Mouse (Mus musculus): ENCODE data around the gene Rbfox3.
"Not testable (repeated sequence)": the region's sequence is repeated elsewhere in the genome, so short reads cannot be mapped to it uniquely, and the experiment has no call there.

The Rbfox3 gene

DNA sequence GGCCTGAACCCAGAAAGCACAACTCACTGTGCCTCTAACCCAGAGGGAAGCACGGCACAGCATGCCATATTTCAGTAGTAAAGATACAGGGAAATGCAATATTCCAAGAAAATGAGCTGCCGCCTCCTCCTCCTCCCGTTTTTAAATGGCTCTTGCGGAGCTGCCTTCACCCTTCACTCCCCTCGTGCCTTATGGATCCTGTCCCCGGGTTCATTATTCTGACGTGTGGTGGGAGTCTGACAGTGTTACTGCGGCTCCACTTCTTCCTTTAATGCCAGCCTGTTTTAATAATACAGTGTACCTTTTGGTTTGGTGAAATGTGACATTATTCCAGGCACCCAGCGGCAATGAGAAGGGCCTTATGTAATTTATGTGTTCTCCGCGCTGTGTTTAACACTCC is 97.5 kb downstream of the Rbfox3 start:
- DNase-seq, result no peak

DNA sequence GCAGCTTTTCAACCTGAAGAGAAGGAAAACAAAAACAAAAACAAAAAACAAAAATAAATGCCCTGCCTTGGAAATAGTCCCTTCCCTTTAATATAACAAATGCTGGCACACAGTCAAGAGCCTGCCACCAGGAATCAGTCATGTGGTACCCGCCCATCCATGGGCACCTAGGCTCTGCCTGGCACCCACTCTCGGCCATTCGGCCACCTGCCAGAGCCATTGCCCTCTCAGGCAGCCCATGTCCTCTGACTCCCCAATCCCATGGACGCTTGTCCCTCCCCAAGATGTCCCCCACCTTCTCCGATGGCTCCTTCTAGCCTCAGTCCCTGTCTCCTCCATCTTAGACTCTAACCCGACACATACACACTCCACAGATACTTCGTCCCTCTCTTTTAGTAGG is 100.0 kb downstream of the Rbfox3 start:
- no peak for DNase-seq

DNA sequence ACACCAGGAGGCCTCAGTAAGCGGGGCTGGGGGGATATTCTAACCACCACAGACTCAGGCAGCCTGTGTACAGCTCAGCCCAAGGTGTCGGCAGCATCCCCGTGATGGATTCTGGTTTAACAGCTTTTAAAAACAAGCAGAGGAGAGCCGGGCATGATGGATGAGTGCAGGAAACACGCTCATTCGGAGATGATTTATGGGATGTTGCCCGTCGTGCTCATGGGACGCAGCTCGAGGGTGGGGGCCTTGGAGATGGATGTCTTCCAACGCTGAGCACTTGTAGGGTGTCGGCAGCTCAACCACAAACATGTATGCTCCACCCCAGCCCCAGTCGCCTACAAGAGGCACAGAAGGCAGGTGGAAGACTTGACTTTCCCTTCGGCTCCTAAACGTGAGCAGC is 103.9 kb downstream of the Rbfox3 start:
- DNase-seq, result no peak

DNA sequence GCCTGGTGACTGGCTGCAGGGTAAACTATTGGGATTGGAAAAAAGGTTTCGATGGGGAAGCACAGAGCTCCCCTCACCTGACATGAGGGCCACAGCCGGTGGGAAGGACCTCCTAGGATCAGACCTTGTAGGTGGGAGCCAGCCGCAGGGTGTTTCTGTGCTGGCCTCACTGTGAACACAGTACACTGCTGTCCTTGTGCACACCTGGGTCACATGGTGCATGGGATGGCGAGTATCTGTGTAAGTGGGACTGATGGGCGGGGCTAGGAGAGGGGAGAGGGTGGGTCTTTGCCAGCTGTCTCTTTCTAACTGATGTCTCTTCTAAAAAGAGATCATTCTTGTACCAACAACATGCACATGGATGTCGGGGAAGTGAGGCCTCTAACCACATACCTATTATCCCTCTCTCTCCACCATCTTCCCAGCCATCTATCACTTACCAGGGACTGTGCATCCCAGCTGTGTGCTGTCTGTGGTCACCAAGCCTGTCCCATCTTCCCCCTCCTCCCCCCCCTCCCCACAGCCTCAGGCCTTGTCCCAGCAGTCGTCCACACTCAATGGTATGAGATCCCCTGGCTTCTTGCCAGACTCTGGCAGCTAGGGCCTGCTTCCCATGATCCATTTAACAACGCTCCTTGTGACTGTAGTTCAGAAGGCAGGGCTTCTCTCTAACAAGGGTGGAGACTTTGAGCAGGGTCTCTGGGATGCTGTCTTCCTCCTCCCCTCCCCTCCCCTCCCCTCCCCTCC is 116.4 kb downstream of the Rbfox3 start:
- no peak for DNase-seq

DNA sequence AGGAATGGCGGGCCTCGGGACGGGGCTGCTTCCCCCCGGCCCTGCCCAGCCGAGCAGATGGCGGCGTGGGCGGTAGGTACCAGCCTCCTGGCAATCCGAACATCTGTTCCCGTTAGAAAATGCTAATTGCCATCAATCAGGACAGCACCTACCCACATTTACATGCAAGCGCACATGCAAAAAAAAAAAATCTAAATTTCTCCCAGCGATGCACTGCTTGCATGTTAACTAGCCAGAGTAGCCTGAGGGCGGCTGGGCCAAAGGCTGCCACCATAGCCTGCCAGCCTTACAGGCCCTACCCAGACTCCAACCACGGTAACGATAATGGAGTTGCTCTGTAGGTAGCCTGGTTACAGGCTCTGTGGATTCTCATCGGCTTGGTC is 117.8 kb downstream of the Rbfox3 start:
- DNase-seq, result no peak

DNA sequence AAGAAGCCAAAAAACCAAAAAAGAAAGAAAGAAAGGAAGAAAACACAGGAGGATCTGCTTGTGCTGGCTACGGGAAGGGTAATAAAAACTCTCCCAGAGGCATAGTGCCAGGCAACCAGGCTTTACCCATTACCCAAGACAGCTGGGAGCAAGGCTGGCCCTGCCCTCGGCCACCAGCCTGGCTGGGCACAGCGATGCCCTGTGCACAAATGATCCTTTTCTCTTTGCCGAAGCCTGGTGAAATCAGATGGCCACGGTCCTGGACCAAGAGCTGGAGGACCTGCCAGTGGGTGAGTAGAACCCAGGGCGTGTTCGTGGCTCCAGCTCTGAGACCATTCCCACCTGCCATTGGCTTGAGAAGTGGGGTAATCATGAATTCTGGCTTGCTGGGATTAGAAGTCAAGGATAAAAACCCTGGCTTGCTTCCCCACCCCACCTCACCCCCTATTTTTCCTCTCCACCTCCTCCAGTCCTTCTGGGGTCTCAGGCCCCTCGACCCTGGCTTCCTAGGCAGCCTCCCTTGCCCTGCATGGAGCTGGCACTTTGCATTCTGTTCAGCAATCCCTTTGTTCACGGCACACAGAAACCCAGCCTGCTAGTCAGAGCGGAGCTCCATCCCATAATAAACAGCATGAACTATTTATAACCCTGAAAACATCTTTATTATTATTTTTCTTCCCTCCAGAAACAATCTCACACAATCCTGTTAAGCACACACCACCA is 118.3 kb downstream of the Rbfox3 start:
- no peak for DNase-seq

DNA sequence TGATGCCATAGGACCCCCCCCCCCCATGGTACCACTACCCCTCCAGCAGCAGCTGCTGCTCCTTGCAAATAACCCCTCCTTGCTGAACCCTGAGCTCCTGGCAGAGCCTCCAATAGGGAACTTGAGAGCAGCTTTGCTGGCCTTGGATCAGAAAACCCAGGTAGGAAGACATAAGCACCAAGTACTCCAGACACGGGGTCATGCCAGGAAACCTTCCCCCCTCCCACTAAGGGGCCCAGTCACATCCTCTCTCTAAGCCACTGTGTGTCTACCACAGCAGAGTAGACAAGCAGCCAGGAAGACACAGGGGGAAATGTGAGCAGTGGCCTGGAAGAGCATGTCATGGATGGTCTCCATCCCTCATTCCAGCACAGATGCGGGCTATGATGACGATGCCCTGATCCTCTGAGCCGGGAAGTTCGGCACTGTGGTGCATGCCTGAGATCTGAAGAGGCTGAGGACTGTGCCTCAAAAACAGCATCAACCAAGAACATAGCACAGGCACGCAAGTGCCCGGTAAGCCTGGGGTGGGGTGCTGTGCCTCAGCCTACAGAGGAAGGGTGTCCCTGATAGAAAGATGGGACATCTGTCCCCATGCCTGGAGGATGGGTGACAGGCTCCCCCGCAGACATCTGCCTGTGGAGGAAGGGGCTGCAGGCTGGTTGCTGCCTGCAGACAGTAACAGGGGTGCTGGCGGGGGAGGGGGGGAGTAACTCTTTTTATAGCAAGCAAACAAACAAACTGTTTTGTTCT is 119.1 kb downstream of the Rbfox3 start:
- DNase-seq, result no peak

DNA sequence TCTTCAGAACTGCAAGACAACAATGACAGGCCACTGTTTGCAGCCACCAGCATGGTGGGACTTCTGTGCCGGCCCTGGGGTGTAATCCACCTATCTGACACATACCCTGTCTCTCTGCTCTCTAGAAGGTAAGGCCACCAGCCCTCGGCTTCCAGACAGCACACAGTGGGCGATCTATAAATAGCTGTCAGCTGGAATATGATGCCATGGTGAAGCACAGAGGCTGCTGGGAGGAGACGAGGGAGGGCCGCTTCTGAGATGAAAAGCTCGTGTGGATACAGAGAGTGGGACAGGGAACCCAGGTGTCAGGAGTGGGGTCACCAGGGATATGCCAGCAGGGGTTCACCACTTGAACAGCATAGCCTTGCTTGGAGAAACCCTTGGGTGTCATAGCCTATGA is 120.0 kb downstream of the Rbfox3 start:
- DNase-seq, result no peak

DNA sequence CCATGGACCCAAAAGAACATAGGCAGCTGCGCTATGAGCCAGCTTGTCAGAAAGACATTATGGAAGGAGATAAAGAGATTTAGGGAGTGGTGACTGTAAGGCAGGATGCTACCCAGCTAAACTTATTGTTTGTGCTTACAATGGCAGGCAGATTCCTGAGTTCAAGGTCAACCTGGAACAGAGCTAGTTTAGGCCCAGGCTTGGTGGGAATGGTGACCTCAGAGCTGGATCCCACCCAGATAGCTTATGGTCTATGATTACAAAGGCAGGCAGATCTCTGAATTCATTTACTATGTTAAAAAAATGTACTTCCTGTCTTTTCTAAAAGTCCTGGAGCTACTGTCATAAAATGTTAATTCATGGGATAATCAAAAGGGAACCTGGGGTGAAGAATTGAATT is 123.3 kb downstream of the Rbfox3 start:
- no peak for DNase-seq

DNA sequence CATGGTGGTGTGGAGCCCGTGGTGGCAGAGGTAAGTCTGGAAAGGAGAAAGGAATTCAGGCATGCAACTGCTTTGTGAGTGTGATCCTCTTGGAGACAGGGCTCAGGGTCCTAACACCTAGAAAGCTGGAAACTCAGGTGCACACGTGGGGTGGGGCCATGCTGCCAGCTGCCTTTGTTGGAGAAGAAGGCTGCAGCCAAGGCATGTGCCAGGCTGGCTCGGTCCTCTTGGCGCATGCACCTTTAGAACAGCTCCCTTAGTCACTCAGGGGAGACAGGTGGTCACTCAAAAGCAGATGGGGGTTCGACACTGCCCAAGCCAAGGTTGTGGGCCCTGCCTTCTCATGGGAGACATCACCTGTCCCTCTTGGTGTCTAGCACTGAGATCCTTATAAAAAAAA is 128.7 kb downstream of the Rbfox3 start:
- no peak for DNase-seq

DNA sequence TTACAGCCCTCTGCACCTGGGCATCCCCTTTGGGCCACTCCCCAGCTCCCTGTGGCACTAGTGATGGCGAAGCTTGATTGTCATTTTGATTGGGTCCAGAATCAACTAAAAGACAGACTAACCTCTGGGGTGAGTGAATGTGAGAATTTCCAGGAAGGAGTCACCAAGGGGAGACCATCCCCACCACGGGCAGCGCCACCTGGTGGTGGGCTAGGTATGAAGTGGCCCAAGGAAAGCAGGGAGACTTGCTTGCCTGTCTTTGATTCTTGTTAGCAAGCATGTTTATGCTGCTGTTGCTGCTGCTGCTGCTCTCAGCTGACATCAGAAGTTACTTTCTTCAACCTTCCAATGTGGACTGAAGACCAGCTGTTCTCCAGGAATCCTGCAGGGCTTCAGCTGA is 135.6 kb downstream of the Rbfox3 start:
- DNase-seq, result peak; percentile 45 to 56

DNA sequence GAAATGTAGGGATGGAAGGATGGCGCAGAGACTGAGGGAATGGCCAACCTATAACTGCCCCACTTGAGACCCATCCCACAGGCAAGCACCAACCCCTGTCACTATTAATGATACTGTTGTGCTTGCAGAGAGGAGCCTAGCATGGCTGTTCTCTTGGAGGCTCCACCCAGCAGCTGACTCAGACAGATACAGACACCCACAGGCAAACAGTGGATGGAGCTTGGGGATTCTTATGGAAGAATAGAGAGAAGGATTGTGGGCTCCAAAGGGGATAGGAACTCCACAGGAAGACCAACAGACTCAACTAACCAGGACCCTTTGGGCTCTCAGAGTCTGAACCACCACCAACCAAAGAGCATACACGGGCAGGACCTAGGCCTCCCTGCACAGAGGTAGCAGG is 136.6 kb downstream of the Rbfox3 start:
- not testable (repeated sequence) for DNase-seq

DNA sequence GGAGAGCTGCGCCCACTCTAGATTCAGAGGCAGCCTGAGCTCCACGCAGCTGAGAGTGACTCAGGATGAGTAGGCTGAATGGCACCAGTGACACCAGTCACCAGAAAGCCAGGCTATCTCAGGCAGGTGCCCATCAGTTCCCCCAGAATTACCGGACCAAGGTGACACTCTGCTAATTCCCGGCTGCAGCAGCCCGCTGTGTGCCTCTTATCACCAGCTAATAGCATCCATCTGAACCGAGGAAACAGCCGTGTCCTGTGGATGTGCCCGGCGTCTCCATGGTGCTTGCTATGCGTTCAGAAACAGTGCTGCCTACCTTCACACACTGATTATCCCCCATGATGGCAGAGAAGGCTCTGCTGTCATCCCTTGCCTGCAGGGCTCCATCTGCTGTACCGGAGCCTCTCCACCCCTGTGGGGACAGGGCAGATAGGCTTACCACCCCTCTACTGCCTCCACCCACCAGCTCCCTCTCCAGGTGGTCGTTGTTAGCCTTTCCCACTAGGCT is 138.3 kb downstream of the Rbfox3 start:
- DNase-seq, result no peak

DNA sequence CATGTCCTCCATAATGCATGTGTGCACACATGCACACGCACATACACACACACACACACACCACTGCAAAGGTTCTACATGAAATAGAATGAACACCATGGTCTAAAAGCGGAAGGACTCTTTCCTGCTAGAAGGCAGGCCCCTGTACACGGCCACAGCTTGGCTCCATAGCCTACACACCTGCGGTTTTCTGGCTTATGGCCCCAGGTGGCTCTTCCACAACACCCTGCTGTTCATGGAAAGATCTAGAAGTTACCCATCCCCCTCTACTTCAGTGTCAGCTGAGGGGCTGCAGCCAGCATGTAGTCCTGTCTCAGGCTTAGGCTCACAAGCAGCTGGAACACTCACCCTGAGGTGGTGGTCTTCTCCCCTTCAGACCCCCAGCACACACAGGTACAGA is 140.0 kb downstream of the Rbfox3 start:
- no peak for DNase-seq

DNA sequence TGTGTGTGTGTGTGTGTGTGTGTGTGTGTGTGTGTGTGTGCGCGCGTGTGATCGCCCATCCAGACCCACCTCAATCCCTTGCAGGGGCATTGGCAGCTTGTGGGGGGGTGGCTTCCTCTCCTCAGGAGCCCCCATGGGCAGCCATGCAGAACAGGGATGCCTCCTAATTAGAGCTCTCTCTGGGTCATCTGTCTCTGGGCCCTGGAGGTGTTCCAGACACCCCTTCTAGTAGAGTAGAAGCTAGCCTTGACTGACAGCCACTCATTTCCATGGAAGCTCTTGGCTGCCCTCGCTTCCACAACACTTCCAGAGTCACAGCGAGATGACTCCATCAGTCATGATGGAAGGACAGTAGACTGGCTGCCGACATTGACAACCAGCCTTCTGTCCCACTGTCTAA is 140.6 kb downstream of the Rbfox3 start:
- no peak for DNase-seq

DNA sequence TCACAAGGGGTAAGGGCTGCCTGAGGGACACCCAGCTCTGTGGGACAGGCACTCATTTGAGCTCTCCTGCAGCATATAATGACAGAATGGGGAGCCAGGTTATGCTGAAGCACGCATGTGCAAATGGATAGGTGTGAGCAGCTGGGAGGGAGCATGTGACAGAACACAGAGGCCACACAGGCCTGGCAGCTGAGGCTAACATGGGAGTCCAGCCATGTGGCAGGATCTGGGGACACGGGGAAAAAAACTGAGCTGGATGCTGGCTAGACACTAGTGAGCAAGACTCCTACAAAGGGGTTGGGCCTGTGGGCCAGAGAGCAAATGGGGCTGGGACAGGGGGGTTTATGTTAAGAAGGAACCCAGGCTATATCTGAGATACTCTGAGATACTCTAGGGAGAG is 141.9 kb downstream of the Rbfox3 start:
- DNase-seq, result no peak

DNA sequence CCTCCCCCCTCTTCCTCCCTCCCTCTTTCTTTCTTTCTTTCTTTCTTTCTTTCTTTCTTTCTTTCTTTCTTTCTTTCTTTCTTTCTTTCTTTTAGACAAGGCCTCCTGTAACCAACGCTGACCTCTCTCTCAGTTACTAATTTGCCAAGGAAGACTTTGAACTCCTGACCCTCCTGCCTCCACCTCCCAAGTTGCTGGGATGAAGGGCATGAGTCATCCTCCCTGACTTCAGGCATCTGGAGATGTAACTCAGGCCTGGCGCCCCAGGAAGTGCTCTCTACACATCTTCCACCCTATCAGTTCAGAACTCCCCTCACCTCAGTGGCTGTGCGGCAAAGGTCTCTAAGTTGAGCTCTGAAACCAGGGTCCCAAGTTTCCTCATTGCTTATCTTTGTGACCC is 143.0 kb downstream of the Rbfox3 start:
- DNase-seq, result no peak

DNA sequence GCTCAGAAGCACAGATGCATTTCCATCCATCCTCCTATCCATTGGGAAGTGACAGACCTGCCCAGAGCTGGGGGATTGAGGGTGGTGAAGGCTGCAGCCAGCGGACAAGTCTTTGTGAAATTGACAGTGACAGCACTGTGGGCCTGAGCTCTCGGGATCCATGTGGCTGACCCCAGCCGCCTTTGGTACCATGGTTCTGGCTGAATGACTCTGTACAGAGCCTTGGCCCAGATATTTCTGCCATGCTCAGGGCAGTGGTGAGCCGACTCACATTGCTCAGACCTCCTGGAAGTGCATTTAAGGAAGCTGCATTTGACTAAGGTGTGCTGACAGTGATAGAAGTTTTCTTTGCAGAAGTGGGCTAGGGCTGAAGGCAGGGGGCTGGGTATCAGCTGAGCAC is 144.0 kb downstream of the Rbfox3 start:
- DNase-seq, result no peak

DNA sequence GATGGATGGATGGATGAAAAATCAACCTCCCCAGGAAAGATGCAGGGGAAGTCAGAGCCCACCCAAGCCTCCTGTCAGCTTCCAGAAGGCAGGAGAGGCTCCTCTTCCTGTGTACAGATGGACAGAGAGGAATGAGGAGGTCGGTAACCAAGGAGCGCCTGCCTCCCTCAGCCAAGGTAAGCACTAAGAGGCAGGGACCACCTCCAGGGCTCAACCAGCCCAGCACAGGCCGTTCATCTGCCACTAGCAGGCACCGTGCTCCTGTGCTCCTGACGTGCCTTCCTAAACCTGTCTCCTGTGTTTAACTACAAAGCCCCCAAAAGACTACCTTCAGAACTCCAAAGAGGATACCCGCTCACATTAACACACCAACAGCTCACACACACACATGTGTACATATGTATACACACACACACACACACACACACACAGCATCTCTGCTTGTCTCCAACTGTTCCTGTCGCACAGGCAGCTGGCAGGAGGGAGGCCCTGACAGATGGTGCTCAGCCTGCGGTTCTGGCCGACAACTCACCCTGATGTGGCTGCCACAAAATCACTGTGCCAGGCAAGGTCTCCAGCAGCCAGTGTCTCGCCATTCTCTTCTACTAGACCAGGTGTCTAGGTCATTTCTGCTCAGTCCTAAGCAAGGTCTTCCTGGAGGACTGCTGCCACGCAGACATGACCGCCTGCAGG is 151.0 kb downstream of the Rbfox3 start:
- DNase-seq, result no peak

DNA sequence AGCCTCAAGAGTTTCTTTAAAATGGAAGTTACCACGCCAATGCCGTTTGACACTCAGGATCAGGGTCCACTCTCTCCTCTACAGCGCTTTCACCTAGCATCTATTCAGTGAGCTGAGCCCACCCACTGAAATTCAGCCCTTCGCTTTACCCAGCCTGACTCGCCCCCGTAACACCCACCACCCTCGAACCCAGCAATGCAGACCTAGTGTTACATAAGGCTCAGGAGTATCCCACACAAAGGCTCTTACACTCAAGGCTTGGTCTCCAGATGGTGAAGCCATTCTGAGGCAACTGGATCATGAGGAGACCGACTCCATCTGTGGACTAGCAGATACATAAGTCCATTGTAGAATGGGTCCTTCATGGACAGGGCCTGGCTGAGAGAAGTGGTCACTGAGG is 152.2 kb downstream of the Rbfox3 start:
- DNase-seq, result no peak

DNA sequence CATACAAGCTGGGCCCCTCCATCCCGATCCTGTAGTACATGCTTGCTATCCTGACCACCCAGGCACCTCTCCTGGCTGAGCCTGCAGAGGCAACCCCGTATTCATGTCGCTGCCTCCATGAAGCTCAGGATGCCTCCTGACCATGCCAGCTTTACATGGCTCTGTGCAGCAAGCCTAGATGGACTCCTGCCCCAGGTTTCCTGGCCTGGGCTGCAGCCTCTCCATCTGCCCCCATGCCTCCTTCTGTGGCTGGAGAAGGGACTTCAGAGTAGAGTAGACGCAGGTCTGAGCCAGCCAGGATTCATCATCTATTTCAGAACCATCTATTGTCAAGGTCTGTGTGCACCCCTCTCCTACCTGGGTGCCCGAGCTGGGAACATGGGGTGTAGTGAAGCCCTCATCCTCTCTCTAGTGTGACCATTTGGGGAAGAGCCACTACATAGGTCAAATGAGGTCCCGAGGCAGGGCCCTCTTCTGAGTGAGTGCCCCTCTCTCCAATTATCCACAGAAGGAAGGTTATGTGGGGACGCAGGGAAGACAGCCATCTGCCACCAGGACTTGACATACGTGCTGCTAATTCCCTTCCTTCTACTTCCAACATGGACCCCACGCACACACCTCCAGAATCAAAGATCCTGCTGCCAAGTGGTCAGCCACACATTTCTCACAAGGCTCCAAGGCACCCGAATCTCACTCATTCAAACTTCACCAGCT is 153.0 kb downstream of the Rbfox3 start:
- DNase-seq, result no peak

DNA sequence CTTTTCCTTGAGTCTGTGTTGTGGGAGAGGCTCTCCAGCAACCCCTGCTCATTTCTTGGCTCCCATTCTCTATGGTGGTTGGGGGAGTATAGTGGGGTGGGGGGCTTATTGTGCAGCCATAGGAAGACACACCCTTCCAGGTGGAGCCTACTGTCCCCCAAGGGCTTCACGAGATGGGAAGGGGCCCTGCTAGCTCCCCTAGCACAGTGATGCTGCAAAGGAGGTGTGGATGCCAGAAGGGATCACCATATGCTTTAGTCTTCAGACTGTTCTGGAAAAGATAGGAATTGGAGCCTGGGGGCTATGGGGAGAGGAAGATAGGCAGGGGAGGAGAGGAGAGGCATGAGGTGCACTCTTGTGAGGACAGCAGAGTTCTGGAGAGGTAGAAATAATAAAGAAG is 153.9 kb downstream of the Rbfox3 start:
- DNase-seq, result no peak

DNA sequence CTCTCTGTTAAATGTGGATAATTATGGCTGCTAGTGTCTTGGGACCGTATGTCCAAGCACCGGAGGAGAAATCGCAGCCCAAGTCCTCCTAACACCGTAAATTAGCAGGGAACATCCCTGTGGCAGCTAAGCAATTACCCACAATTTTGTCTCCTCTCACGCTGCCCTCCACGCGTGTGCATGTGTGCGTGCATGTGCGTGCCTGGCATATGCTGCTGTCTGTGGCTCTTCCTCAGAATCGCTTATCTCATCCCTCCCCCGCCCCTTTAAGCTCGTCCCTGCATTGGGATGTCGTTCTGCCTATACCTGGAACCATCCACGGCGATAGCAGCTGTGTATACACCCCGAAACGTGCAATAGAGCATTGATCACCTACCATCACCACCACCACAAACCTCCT is 156.4 kb downstream of the Rbfox3 start:
- no peak for DNase-seq

Measured in B cell, adult 2 months (primary cell).